Mouse (Mus musculus) ovary, postnatal 14 days (tissue): ENCODE data around the gene Rpp40.

Experiments
- DNase-seq: peaks from one replicate; pipeline ENCODE4 v3.0.0; 2022; ENCODE audit warnings: low spot score

Gene Rpp40

GRCm38 (mm10) chr13:35851581-35851980, 54.6 kb downstream of the Rpp40 start:
- DNase-seq = no peak

DNA sequence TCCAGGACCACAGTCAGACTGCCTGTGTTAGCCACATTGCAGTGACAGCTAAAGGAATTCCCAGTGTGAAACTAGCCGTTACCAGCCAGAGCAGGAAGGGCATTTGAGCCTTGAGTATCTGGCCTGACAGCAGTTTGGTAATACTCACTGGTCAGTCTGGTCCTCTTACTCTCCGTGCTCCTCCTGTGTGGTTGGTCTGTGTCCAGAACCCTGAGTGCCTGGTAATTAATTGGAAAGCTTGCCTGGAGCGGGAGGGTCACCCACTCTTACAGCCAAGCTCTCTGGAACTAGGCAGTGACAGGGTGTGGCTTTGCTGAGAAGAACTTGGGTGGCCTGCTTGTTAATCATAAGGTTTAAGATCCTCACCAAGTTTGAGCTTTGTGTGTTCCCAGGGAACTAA, 57.5 kb downstream of the Rpp40 start:
- no peak for DNase-seq

- no peak for DNase-seq
These were observed 60.9 kb downstream of the Rpp40 start for GRCm38 (mm10) chr13:35845306-35845705.
